Mouse (Mus musculus): ENCODE data around the gene Rab3c. TPM values are rescaled to one million over a fixed set of nuclear protein-coding genes. Genes with fewer than 3 reads are reported as not detected.

Rab3c gene
- polyA plus RNA-seq, 1 experiment from 2014 or later: 5.2 TPM

Other genes with a start within 250 kb of the Rab3c start
- gene Gapt, start 76.2 kb upstream of the Rab3c start, polyA plus RNA-seq (2015; fragmentation: Nextera tagmentation; extraction: Ambion mirVana): 0.23 and 0.59 TPM in 2 replicates
- gene Plk2, start 114.0 kb upstream of the Rab3c start, polyA plus RNA-seq (2015; fragmentation: Nextera tagmentation; extraction: Ambion mirVana): 71.0 and 72.1 TPM in 2 replicates